Mouse (Mus musculus) kidney, embryonic 16.5 days (tissue): ENCODE data around the gene Clec16a. TPM values are rescaled to one million over a fixed set of nuclear protein-coding genes. Genes with fewer than 3 reads are reported as not detected.

Experiments used
- ATAC-seq: fragments of 200-750 bp; cut with Nextera tagmentation; 2 replicates; pipeline ENCODE4 v1.8.0; 2017; ENCODE audit warnings: moderate TSS enrichment; ENCODE audit not compliant: low FRiP score, low TSS enrichment
- H3K27ac ChIP-seq: fragments of 300-500 bp; sonication (generic); 2 replicates; pipeline ENCODE4 v1.5.1; 2014; ENCODE audit warnings: low read length
- H3K27me3 ChIP-seq: fragments of 300-500 bp; sonication (generic); 2 replicates; pipeline ENCODE4 v1.6.1; 2014; ENCODE audit warnings: low read length, control low read depth, mixed read lengths; ENCODE audit not compliant: insufficient read depth
- H3K36me3 ChIP-seq: fragments of 300-500 bp; sonication (generic); 2 replicates; pipeline ENCODE4 v1.6.1; 2014; ENCODE audit warnings: low read length, control low read depth, mixed read lengths; ENCODE audit not compliant: insufficient read depth
- H3K4me1 ChIP-seq: fragments of 300-500 bp; sonication (generic); 2 replicates; pipeline ENCODE4 v1.6.1; 2014; ENCODE audit warnings: low read length, control low read depth, mixed read lengths; ENCODE audit not compliant: insufficient read depth
- H3K4me2 ChIP-seq: fragments of 300-500 bp; sonication (generic); replicated peaks from 2 replicates; pipeline ENCODE4 v1.6.1; 2014; ENCODE audit warnings: low read depth, low read length
- H3K4me3 ChIP-seq: fragments of 300-500 bp; sonication (generic); 2 replicates; pipeline ENCODE4 v1.5.1; 2014; ENCODE audit warnings: mild to moderate bottlenecking, low read length
- H3K9ac ChIP-seq: fragments of 300-500 bp; sonication (generic); replicated peaks from 2 replicates; pipeline ENCODE4 v1.6.1; 2014; ENCODE audit warnings: low read length
- H3K9me3 ChIP-seq: fragments of 300-500 bp; sonication (generic); 2 replicates; pipeline ENCODE4 v1.6.1; 2016; ENCODE audit warnings: low read length, control low read depth
- WGBS: fragments of 180-500 bp; shearing (Covaris S2); extraction: QIAGEN DNeasy Blood & Tissue Kit; methylation state at CpG from one replicate; pipeline ENCODE4 v1.1.7; 2014; 5-methylcytosine and 5-hydroxymethylcytosine counted together
- polyA plus RNA-seq: library from polyadenylated mRNA; unstranded; fragments of >200 nt; fragmentation: Nextera tagmentation; extraction: Ambion mirVana; gene quantifications from 2 replicates; pipeline ENCODE4 v1.2.1, GENCODE M21; 2015

Gene Clec16a
- polyA plus RNA-seq, 1 experiment from 2014 or later, result 32.1 TPM

GRCm38 (mm10) chr16:10651804-10652203 is 106.7 kb downstream of the Clec16a start:
- no peak overlapping the region for H3K4me2 ChIP-seq
- no peak overlapping the region for H3K27ac ChIP-seq
- H3K4me1 ChIP-seq, result peaks cover 17% of the 10 kb centered on the region
- no peak overlapping the region for H3K9ac ChIP-seq
- no peaks in the 10 kb centered on the region for H3K9me3 ChIP-seq
- no peaks in the 10 kb centered on the region for H3K27me3 ChIP-seq
- H3K4me3 ChIP-seq, result no peak overlapping the region
- no peak for ATAC-seq
- no peaks in the 10 kb centered on the region for H3K36me3 ChIP-seq

GRCm38 (mm10) chr16:10652935-10653334 is 107.8 kb downstream of the Clec16a start:
- H3K4me2 ChIP-seq, result no peak overlapping the region
- 87% methylated on average over 3 of the region's 3 CpGs for WGBS
- no peaks in the 10 kb centered on the region for H3K36me3 ChIP-seq
- H3K9me3 ChIP-seq, result no peaks in the 10 kb centered on the region
- no peak overlapping the region for H3K9ac ChIP-seq
- H3K4me3 ChIP-seq, result no peak overlapping the region
- H3K4me1 ChIP-seq, result peaks cover 21% of the 10 kb centered on the region
- no peak overlapping the region for H3K27ac ChIP-seq
- H3K27me3 ChIP-seq, result no peaks in the 10 kb centered on the region
- no peak for ATAC-seq

GRCm38 (mm10) chr16:10655236-10655635 is 110.1 kb downstream of the Clec16a start:
- no peaks in the 10 kb centered on the region for H3K36me3 ChIP-seq
- H3K4me1 ChIP-seq, result peaks cover 21% of the 10 kb centered on the region
- no peaks in the 10 kb centered on the region for H3K9me3 ChIP-seq
- ATAC-seq, result no peak
- no peak overlapping the region for H3K4me2 ChIP-seq
- WGBS, result 86% methylated on average over 3 of the region's 3 CpGs
- H3K27me3 ChIP-seq, result no peaks in the 10 kb centered on the region
- no peak overlapping the region for H3K9ac ChIP-seq
- H3K4me3 ChIP-seq, result no peak overlapping the region
- H3K27ac ChIP-seq, result no peak overlapping the region

GRCm38 (mm10) chr16:10655926-10656325 is 110.8 kb downstream of the Clec16a start:
- Histone ChIP-seq H3K4me1 (peaks cover 21% of the 10 kb centered on the region), H3K27ac (no peak overlapping the region; the same call in 1 of the 2 replicates), H3K9me3 (no peaks in the 10 kb centered on the region), H3K9ac (no peak overlapping the region), H3K4me3 (no peak overlapping the region), H3K4me2 (no peak overlapping the region), H3K27me3 (no peaks in the 10 kb centered on the region), H3K36me3 (no peaks in the 10 kb centered on the region)
- 35% methylated on average over 3 of the region's 3 CpGs for WGBS
- no peak for ATAC-seq

GRCm38 (mm10) chr16:10656461-10656860 is 111.3 kb downstream of the Clec16a start:
- peak; percentile 50; the same call in 1 of the 2 replicates for ATAC-seq
- WGBS, result 16% methylated on average over 2 of the region's 2 CpGs

GRCm38 (mm10) chr16:10656939-10657338 is 111.8 kb downstream of the Clec16a start:
- 61% methylated on average over 1 of the region's 1 CpGs for WGBS
- ATAC-seq, result peak; percentile 82
- no peak overlapping the region for H3K9ac ChIP-seq
- peaks cover 21% of the 10 kb centered on the region for H3K4me1 ChIP-seq
- no peaks in the 10 kb centered on the region for H3K27me3 ChIP-seq
- H3K4me2 ChIP-seq, result no peak overlapping the region
- no peaks in the 10 kb centered on the region for H3K9me3 ChIP-seq
- no peak overlapping the region for H3K4me3 ChIP-seq
- no peaks in the 10 kb centered on the region for H3K36me3 ChIP-seq
- H3K27ac ChIP-seq, result peak overlapping the region; percentile 21

More at GRCm38 (mm10) chr16:10656461-10656860, 111.3 kb downstream of the Clec16a start:
- no peak overlapping the region for H3K4me3 ChIP-seq
- H3K4me2 ChIP-seq, result no peak overlapping the region
- H3K27me3 ChIP-seq, result no peaks in the 10 kb centered on the region
- H3K36me3 ChIP-seq, result no peaks in the 10 kb centered on the region
- no peak overlapping the region for H3K9ac ChIP-seq
- no peaks in the 10 kb centered on the region for H3K9me3 ChIP-seq
- H3K27ac ChIP-seq, result peak overlapping the region; percentile 21
- peaks cover 21% of the 10 kb centered on the region for H3K4me1 ChIP-seq

- no peak for ATAC-seq
- Histone ChIP-seq H3K36me3 (no peaks in the 10 kb centered on the region), H3K4me3 (no peak overlapping the region), H3K9me3 (no peaks in the 10 kb centered on the region), H3K27ac (no peak overlapping the region), H3K27me3 (no peaks in the 10 kb centered on the region), H3K4me2 (no peak overlapping the region), H3K9ac (no peak overlapping the region), H3K4me1 (peaks cover 21% of the 10 kb centered on the region)
- WGBS, result 97% methylated on average over 2 of the region's 2 CpGs
Observed at GRCm38 (mm10) chr16:10659211-10659610, 114.1 kb downstream of the Clec16a start.

GRCm38 (mm10) chr16:10660526-10660925 is 115.4 kb downstream of the Clec16a start:
- Histone ChIP-seq H3K36me3 (no peaks in the 10 kb centered on the region), H3K9me3 (no peaks in the 10 kb centered on the region), H3K27ac (no peak overlapping the region), H3K9ac (no peak overlapping the region), H3K27me3 (no peaks in the 10 kb centered on the region), H3K4me1 (peaks cover 21% of the 10 kb centered on the region), H3K4me2 (no peak overlapping the region), H3K4me3 (no peak overlapping the region)
- no peak for ATAC-seq

- 59% methylated on average over 2 of the region's 2 CpGs for WGBS
Observed at GRCm38 (mm10) chr16:10661385-10661784, 116.2 kb downstream of the Clec16a start.

GRCm38 (mm10) chr16:10663890-10664731 is 119.0 kb downstream of the Clec16a start:
- Histone ChIP-seq H3K27ac (no peak overlapping the region), H3K27me3 (no peaks in the 10 kb centered on the region), H3K9ac (no peak overlapping the region), H3K4me1 (0 out of 2 replicates have a peak, but pooled peaks cover 7% of the 10 kb centered on the region), H3K4me3 (no peak overlapping the region), H3K36me3 (no peaks in the 10 kb centered on the region), H3K4me2 (no peak overlapping the region), H3K9me3 (no peaks in the 10 kb centered on the region)
- ATAC-seq, result no peak
- 80% methylated on average over 12 of the region's 12 CpGs for WGBS

More at GRCm38 (mm10) chr16:10661385-10661784, 116.2 kb downstream of the Clec16a start:
- H3K4me2 ChIP-seq, result no peak overlapping the region
- H3K27me3 ChIP-seq, result no peaks in the 10 kb centered on the region
- no peak for ATAC-seq
- H3K4me1 ChIP-seq, result peaks cover 15% of the 10 kb centered on the region
- H3K36me3 ChIP-seq, result no peaks in the 10 kb centered on the region
- H3K4me3 ChIP-seq, result no peak overlapping the region
- no peak overlapping the region for H3K9ac ChIP-seq
- no peak overlapping the region for H3K27ac ChIP-seq
- H3K9me3 ChIP-seq, result no peaks in the 10 kb centered on the region
